Mouse (Mus musculus): ENCODE results near the gene Itgb6.

DNA sequence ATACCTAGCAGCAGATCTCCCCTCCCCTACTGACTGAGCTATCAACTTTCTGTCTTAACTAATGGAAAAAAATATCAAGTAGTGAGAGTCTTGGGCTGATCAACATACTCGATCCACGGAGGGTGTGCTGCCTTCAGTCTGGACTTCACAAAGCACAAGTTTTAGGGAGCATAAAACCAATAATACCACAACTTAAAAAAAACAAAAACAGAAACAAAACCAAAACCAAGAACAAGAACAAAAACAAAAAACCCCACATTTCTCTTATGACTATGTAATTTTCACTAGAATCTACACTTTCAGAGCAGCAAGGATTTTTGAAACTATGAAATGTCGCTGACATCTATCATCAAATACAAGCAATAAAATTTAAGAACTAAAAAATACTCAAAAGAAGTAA, 28.1 kb upstream of the Itgb6 start:
- TF ChIP-seq POLR2A (IDR thresholded peaks at IDR 0.05; ENCODE audit: borderline replicate concordance, extremely low read depth, low read depth, low read length) (no peak), CTCF (IDR thresholded peaks at IDR 0.05; ENCODE audit: insufficient read depth, low read length) (no peak)
